Mouse (Mus musculus) megakaryocyte progenitor cell, adult 5-6 weeks (primary cell): ENCODE results near the gene Chga. TPM values are rescaled to one million over a fixed set of nuclear protein-coding genes. Genes with fewer than 3 reads are reported as not detected.

ENCODE experiments used
- ATAC-seq: replicated peaks from 2 replicates; pipeline ENCODE4 v1.8.0; 2016; ENCODE audit warnings: mild to moderate bottlenecking, moderate TSS enrichment, inconsistent platforms; ENCODE audit not compliant: poor library complexity
- total RNA-seq, 2 experiments: library from RNA; stranded (forward) in 1 of 2; stranded (reverse) in 1 of 2; fragments of 157-497, 149-512 nt in 1 of 2; fragments of 200-1000 nt in 1 of 2; gene quantifications; 2 replicates each; pipeline versions ENCODE4 v1.2.3 to v1.2.4; 2015 to 2017

The Chga gene
- total RNA-seq, 2 experiments from 2014 or later: not detected

DNA sequence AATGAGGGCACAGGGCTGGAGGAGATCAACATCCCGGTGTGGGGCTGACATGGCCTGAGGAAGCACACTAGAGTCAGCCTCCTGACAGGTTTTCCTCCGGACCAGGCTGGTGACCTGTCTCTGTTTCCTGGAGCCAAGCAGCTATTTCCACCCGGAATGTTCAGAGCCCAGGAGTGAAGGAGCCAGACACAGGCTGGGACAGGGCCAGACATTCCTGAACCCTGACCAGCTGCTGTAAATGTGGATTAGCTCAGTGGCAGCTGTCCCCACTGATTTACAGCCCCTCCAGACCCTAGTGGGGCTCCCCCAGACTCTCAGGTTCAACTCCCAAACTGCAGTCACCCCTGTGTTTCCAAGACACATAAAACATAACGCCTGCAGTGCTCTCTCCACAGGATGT is 42.7 kb downstream of the Chga start:
- no peak for ATAC-seq

DNA sequence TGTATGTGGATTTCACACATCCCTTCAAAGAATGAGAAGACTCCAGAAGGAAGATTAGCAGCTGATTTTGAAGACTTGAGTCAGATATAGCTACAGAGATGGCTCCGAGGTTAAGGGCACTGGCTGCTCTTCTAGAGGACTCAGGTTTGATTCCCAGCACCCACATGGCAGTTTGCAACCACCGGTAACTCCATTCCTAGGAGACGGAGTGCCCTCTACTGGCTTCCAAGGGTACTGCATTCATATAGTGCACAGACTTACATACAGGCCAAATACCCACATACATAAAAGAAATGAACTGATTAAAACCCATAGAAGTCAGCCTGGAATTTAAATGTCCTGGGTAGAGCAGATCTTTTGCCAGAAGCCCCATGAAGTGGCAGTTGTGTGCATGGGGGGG is 43.8 kb downstream of the Chga start:
- no peak for ATAC-seq

DNA sequence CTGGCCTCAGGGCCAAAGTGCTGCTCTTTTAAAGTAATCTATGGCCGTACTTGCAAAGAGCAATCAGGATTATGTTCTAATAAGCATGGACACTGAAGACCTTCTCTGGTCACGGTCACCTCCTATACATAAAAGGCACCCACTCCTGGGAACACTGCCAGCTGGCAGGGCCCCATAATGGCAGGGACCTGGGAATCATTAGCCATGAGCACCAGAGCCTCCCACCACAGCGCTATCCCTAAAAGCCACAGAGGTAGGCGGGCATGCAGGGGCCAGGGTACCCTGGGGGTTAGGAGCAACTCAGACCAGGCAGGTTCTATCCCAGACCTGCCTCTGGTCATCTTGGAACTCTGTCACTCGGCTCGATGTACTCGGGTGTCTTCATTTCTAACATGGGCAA is 45.0 kb downstream of the Chga start:
- no peak for ATAC-seq

DNA sequence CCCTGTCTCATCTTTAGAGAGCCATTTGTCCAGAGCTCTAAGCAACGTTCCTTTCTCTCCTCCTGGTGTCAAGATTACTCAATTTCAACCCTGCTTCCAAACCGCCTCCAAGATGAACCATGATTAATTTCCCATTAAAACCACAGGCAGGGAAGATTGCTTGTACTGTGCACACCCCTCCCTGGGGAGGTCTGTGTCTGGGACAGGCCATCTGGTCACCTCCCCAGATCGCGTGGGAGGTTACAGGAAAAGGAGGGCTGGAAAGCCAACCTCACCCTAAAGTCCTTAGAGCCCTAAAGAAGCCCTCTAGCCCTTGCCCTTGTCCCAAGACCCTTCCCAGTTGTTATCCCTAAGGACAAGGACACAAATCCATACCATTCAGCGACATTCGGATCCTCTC is 45.6 kb downstream of the Chga start:
- no peak for ATAC-seq

DNA sequence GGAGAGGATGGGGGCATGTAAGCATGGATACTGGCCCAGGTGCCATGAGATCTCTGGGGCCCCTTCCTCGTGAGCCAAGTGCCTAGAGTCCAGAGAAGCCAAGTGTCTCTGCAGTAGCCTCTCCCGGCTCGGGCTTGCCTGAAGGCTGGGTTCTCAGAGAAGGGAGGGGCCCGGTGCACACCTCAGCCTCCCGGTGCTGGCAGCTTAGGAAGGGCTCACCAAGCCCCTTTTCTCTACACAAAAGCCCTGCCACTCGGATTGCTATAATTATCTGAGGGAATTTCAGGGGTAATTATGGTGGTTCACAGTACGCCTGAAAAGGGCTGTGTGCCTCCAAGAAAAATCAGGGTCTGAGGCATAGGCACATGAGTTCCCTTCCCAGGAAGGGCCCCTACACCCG is 47.1 kb downstream of the Chga start:
- ATAC-seq: no peak

DNA sequence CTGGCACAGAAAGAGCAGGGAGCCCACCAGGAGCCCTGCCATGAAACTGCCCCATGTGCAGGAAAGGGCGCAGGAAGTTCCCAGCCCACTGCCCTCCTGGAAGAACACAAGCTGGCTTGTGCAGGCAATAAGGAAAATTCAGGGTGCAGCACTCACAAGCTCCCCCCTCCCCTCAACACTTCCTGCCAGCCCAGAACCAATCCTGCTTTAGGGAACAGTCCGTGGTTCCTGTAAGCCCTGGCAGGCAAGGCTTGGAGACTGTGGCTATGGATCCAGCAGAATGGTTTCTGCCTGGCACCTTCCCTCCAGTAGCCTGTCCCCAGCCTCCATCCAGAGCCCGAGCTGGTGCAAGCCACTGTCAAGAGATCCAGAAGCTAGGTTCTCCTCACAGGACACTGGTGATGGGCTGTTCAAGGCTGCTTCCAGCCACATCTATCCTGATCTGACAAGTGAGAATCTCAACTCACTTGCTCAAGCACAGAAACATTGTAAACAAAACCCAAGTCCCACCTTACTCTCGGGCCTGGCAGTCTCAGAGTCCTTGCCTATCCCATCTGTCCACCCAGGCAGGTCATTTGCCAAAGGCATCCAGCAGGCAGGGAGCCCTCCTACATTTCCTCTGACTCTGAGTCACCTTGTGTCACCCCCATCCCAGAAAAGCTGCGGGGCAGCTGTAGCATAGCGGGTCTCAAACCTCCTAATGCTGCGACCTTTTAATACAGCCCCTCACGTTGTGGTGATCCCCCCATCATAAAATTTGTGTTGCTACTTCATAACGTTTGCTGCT is 47.7 kb downstream of the Chga start:
- no peak for ATAC-seq

DNA sequence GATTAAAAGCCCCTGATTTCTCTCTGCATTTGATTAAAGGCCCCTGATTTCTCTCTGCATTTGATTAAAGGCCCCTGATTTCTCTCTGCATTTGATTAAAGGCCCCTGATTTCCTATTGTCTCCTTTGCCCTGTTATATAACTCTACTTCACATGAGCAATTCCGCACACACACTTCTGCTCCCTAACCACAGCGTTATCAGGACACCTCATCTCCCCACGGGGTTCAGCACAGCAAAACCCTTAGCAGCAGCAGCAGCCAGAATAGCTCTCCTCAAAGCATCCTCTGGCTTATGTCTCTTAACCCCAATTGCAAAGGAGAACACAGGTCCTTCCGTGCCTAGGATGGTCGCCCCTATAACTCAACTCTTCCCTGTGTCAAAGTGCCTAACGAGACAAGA is 50.8 kb downstream of the Chga start:
- ATAC-seq: peak; percentile 49; the same call in 1 of the 2 replicates

DNA sequence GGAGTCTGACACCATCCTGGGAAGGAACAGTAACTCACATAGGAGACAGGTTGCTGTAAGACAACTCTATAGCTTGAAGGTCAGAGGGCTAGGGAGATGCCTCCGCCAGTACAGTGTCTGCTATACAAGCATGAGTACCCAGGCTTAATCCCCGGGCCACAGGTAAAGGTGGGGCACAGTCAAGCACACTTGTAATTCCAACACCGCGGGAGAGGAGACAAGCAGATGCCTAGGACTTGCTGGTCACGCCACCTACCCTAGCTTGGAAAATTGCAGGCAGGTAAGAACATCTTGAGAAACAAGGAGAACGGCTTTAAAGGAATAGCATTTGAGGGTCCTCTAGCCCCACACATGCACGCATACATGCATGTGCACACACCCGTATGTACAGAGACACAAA is 52.3 kb downstream of the Chga start:
- no peak for ATAC-seq

DNA sequence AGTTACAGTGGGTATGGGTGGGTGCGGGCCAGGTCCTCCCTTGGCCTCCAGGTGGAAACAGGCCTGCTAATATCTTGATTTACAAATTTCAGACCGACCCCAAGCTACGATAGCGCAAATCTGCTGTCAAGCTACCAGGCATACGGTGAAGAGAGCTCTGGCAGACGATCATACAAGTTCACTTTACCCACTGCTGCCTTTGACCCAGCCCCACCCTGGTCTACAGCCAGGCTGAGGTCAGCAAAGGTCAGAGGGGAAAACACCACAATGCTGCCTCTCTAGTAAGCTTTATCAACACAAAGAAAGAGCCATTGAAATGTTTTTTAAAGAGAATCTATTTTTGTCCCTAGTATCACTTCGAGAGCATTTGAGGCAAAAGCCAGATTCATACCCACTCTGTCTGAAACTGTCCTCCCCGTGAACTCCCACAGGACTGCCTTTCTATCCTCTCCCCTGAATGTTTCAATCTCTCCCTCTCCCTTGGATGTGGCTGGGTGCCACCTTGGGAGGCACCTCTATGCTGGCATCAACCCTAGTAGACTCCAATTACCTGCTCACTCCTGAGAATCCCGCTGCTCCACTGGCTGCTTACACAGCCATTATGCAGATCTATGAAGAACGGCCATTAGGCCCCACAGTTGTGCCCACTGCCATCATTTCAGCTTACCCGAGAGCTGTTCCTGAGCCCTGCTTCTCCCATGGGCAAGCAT is 53.2 kb downstream of the Chga start:
- no peak for ATAC-seq

DNA sequence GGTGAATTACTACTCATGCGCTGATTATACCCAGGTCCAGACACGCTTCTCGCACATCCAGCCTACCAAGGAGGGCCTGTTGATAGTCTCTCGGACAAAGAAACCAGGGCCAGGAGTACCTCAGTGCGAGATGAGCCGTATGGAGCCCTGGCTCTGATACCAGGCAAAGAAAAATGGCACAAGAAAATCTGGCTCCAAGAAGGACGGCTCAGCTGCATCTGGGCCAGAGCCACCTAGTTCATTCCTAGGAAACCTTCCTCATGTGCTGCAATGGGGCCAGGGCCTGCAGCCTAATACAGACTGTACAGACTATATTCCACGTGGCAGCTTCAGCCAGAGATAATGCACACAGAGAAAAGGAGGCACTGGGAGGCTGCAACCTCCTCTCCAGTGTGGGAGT is 56.2 kb downstream of the Chga start:
- no peak for ATAC-seq

DNA sequence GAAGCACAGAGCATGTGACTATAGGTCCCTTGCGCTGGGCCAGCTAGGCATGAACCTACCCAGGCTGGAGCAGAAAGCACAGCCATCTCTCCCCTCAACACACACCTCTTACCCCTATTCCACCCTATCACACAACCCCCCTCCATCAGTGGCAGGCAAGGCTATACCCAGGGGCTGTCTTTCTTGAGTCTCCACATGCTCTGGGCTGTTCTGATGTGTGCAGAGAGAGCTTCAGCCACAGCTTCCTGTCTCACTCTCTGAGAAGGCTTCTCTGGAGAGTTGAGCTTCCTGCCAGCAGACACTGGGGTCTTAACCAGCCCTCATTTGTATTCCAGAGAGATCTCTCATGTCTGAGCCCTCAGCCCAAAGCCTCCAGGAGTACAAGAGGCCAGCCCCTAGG is 57.7 kb downstream of the Chga start:
- ATAC-seq: no peak; the same call in 1 of the 2 replicates

DNA sequence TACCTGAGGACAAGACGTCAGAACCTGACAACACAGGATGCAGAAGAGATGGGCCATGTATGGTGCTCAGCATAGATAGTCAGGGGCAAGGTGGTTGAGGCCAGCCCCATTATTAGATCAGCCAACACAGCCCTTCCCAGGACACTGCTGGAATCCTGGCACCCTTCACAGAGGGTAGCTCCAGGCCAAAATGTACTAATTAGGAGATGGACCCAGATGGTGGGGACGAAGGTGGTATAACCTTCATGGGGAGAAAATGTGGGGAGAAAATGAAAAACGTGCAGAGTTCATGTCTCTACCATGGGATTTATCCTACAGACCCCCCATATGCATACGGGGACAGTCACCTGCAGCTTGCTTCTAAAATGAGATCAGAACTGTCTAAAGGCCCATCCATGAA is 58.6 kb downstream of the Chga start:
- ATAC-seq: no peak

Other genes with a start within 250 kb of the Chga start
- 2.1 and 2.9 TPM in 2 replicates for gene Lgmn, start 115.2 kb upstream of the Chga start, total RNA-seq (2015)
- gene Lgmn, start 115.2 kb upstream of the Chga start, total RNA-seq (2017): 0.71 and 2.2 TPM in 2 replicates
- 22.1 and 28.8 TPM in 2 replicates for gene Golga5, start 85.8 kb upstream of the Chga start, total RNA-seq (2015)
- 69.0 and 74.0 TPM in 2 replicates for gene Golga5, start 85.8 kb upstream of the Chga start, total RNA-seq (2017)
- gene Itpk1, start 150.0 kb downstream of the Chga start, total RNA-seq (2015): 8.6 and 10.5 TPM in 2 replicates
- gene Itpk1, start 150.0 kb downstream of the Chga start, total RNA-seq (2017): 15.1 and 15.3 TPM in 2 replicates
- 8.0 and 13.3 TPM in 2 replicates for gene Moap1, start 188.7 kb downstream of the Chga start, total RNA-seq (2015)
- 2.7 and 10.3 TPM in 2 replicates for gene Moap1, start 188.7 kb downstream of the Chga start, total RNA-seq (2017)
- gene Tmem251, start 188.8 kb downstream of the Chga start, total RNA-seq (2015): 8.0 and 10.6 TPM in 2 replicates
- gene Tmem251, start 188.8 kb downstream of the Chga start, total RNA-seq (2017): 8.3 and 8.8 TPM in 2 replicates
- gene Gm28051, start 202.8 kb downstream of the Chga start, total RNA-seq (2015): not detected in 2 replicates
- not detected in 2 replicates for gene Gm28051, start 202.8 kb downstream of the Chga start, total RNA-seq (2017)
- gene Gon7, start 202.8 kb downstream of the Chga start, total RNA-seq (2015): 19.6 and 19.7 TPM in 2 replicates
- 17.5 and 18.0 TPM in 2 replicates for gene Gon7, start 202.8 kb downstream of the Chga start, total RNA-seq (2017)
- 29.3 and 32.4 TPM in 2 replicates for gene Ubr7, start 203.0 kb downstream of the Chga start, total RNA-seq (2015)
- gene Ubr7, start 203.0 kb downstream of the Chga start, total RNA-seq (2017): 47.7 and 55.2 TPM in 2 replicates
- 11.3 and 16.7 TPM in 2 replicates for gene Gm20604, start 203.7 kb downstream of the Chga start, total RNA-seq (2015)
- 10.2 and 11.4 TPM in 2 replicates for gene Gm20604, start 203.7 kb downstream of the Chga start, total RNA-seq (2017)